Mouse (Mus musculus) kidney, postnatal 10 days (tissue): Measurements from ENCODE around the gene Pard3b.

ENCODE experiments used
- DNase-seq: peaks from one replicate; pipeline ENCODE4 v3.0.0; 2021; ENCODE audit warnings: mixed read lengths

Pard3b gene

DNA sequence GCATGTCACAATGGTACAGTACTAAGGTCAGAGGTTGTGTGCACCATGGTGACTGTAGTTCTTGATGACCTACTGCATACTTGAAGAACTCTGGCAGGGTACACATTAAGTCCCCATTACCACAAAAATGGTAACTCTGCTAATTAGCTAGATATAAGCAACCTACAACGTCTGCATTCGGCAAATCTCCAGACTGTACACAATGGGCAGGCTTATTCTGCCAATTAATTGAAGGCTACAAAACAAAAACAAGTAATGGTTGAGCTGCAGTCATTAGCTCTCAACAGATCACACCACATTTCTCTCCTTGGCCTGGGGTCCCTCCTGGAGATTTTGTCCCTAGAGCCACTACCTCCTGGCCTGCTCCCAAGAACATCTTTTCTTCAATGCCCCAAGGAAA, 772.7 kb downstream of the Pard3b start:
- no peak for DNase-seq

DNA sequence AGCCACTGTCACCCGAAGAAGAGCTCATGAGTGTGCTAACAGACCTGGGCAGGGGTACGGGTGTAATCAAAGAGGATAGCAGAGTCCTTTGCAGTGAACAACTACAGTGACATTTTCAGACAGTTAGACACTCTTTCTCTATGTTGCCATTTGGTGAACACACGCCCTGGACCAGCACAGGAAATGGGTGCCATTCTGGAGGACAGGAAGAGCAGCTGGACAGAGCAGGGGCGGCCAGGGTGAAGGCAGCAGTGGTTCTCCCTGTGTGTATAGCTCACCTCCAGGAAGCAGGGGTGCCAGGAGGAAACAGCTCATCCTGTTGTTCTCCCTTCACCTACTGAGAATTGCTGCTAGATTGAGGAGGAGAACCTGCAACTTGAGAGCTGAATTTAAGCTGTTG, 773.4 kb downstream of the Pard3b start:
- DNase-seq, result peak; percentile 18

DNA sequence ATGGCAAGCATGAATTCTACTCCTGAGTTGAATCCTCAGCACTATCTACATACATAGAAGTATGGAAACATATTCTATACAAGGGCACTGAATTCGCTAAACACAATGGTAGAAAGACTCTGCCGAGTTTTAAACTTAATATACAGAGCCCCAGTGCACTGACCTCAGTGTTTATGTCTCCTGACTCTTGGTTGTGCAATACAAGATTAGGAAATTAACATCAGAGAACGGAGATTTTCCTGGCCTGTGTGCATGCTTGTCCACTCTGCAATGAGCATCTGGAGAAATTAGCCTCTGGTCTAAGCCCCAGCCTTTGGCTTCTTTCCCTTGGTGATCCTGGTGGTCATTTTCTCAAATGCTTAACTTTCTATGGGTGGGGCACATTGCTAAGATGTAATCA, 774.4 kb downstream of the Pard3b start:
- no peak for DNase-seq

DNA sequence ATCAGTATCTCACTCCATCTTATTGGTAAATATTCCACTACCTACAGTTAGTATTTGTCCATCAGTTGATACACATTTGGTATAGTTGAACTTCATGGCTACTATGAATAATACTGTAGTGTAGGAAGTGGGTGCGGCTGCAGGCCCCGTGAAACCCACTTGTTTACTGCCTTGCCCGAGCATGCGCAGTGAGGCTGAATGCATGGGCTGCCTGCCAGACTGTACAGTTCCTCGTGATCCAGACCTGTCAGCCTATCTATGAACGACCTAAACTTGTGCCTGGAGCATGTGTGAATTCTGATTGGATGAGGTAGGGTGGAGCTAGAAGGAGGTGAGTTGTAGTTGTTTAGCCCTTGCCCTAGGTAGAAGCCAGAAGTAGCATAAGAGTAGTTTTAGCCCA, 775.9 kb downstream of the Pard3b start:
- DNase-seq, result no peak

DNA sequence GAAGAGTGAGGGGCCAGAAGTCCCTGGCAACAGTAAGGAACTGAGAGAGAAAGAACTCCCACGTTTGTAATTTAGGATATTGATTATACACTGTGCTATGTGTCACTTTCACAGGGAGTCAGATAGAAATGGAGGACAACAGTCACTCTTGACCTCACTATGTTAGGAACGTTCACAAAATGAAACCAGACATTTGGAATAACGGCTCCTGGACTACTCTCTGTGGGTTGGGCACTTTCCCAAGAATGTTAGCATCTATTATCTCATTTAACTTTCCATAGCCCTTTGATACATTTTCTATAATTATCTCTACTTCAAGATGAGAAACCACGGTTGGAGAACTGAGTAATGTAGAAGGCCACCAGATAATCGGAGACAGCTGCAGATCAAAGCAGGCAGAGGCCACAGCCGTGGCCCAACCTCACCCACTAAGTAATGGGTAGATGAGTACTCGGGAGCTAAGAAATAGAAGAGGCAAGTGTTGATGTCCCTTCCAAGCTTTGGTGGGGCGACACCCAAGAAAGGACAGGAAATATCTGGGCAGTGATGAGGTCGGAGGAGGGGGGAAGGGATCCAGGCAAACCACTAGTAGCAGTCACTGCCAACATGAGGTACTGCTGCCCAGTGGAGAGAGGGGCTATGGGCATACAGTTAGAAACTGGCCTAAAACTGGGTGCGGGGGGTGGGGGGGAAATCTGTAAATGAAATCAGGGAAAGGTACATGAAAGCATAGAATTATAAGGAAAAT, 778.2 kb downstream of the Pard3b start:
- DNase-seq, result no peak

DNA sequence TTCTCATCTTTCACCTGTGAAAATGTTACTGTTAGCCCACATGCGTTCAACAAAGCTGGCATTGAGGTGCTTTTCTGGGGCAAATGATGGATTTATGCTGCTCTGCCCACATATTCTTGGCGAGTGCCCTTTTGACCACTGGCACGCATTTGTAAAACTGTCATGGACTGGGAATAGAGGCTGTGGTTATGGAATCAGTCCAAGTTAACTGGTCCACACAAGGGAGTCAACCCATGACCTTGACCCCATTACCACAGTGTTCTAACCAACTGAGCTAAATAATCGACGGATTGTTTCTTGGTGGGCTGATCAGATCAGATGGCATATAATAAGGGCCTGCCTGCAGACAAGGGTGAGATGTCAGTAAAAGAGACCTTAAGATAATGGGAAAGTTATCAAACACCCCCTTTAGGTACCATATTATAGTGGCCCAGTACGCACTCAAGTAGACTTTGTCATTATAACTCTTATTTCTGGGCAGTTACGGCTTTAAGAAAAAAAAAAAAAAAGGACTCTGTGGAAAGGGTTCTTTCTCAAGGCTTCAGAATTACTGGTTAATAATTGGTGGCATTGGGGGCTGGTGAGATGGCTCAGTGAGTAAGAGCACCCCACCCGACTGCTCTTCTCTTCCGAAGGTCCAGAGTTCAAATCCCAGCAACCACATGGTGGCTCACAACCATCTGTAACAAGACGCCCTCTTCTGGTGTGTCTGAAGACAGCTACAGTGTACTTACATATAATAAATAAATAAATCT, 784.4 kb downstream of the Pard3b start:
- no peak for DNase-seq

DNA sequence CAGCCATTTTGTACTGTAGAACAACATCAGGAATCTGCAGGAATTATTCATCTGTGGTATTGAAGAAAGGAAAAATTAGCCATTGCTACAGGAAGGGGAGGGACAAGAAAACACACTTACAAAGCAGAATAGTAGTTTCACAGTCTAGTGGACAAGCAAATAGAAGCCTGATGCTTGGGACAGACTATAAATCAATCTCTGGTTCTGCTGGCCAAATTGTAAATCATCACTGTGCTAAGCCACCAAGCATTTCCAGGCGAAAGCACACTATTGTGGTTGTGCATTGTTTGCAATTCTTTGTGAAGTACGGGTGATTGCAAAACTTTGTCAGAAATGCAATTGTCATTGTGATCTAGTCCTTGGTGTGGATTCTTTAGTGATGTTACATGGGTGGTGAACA, 786.7 kb downstream of the Pard3b start:
- DNase-seq, result no peak

DNA sequence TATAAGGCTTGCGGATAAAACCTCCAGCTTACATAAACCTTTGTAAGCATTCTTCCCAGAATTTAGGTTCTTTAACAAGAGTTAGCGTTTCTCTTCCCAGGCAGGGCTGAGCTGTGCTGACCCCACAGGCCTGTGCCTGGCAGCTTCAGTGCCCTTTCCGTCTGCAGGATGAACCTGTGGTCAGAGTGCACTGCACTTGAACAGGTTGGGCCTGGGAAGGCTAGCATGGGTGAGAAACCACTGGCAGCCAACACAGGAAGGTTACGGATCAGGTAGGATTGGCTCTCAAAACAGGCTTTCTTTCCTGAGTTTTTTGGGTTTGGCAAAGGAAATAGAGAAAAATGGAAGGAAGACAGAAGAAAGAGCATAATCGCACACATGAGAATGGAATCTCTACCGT, 790.1 kb downstream of the Pard3b start:
- no peak for DNase-seq

DNA sequence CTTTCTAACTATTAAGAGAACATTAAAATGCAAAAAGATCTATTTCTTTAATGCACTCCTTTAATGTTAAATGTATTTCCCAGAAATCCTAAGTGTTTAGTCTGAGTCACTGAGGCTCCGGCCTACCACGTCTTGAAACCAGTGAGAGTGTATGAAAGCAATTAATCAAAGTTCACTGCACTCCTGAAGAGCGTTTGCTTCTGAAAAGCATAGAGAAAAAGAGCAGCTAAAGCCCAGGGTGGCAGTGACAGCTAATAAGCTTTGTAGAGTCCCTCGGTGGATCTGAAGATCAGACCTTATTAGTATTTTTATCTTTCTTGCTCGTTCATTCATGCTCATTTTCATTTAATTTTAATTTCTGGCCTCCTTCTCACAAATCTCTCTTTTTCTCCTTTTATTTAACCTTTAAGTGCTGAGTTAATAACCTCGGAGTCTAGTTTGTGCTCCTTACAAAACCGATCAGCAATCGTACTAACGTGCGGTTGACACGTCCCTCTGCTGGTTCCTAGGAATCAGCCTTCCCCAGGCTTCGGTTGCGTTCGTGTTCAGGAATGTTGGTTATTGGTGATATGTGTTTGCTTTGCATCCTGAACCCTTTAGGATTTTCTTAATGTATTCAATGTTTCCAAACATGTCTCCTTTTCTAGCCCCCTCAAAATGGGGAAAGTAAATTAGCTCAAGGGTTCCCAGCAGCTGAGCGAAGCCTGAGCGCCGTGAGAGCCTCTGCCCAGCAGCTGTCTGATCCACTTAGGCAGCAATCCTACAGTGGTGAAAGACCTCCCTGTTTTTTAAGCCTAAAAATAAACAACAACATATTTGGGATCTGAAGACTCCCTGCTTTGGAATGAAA, 790.9 kb downstream of the Pard3b start:
- no peak for DNase-seq

DNA sequence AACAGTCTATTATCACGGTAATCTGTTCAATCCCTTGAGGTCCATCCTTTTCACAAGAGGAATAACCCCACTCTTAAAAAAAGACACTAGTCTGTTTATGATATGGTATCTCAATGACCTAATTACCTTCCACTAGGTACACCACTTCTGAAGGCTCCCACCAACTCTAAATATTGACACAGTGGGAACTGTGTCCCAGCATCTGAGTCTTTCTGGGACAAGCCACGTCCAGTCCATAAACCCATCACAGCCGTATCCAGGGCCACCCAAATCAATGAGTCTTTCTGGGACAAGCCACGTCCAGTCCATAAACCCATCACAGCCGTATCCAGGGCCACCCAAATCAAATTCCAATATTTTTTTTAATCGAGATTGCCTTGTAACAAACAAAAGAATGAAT, 792.4 kb downstream of the Pard3b start:
- no peak for DNase-seq

DNA sequence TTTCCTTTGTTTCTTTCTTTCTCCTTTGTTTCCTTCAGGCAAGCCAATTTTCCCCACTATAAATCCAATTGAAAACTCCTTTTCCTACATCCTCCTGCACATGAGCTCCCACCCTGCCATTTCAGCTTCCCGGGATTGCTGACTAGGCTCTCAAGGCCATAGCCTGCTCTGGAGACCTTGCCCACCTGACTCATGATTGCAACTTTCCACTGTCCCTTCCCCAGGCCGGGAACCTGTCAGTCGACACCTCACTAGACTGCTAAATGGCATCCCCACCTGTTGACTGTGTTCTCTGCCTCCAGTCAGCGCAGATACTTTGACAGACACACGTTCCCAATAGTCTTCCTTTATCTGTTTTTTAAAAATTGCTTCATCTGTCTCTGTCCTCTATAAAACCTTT, 795.3 kb downstream of the Pard3b start:
- DNase-seq, result no peak

DNA sequence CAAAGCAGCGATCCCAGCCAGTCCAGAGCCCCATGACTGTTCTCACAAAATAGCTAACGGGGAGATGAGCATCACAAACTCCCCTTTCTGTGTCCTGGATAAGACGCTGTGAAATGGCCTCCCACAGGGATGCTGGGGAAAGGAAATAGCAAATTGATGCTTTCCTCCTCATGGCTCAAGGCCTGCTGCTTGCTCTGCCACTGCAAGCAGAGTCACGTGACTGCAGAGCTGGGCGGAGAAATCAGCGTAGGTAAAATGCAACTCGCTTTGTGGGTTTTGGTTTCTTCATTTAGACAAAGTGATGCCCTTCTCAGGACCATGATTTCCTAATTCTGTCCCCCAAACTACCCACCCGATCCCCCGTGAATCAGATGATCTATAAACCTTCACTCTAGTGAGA, 797.2 kb downstream of the Pard3b start:
- DNase-seq, result no peak

DNA sequence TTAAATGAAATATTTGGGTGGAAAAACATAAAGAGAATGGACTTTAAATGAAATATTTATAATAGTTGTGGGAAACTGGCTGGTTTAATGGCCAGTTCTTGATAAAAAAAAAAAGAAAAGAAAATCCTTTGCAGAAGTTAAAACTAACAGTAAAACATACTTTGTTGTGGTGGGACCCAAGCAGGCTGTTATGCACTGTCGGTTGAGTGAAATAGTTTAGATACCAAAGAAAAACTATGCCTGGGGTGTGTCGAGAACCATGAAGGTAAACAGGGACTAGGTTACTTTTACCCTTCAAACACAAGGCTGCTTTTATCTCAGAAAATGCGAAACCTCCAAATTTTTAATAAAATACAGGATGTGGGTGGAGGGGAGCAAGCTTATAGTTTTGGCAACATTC, 797.7 kb downstream of the Pard3b start:
- no peak for DNase-seq

DNA sequence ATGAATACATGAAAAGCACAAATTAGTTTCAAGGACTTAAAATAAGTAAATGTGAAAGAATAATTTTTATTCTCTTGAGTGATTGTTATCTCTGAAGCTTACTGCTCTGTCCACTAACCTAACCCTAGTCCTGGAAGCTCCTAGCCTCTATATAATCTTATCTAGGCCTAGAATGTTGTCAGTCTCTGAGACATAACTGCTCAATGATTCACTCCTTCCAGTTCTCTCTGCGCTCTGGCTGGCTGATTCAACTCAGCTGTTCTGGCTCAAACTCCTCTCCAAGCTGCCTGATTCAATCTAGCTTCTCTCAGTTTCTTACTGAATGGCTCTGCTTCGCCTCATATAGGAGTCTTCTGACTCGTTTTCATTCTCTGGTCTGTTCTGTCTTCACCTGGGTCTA, 798.9 kb downstream of the Pard3b start:
- DNase-seq, result no peak

DNA sequence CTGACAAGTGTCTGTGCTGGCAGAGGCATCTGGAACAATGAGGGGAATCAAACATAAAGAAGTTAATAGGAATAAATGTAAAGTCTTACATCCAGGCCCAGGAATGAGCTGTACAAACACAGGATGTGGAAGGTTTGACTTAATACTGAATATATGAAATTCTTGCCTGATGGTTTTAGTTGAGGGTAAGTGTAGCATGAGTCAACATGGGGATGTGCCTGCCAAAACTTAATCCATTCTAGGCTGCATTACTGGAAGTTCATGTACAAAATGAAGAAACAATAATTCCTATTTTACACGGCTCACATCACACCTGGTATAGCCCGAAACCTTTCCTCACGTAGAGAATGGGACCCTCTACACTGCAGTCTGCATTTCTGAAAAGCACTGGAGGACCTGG, 805.8 kb downstream of the Pard3b start:
- DNase-seq, result no peak

DNA sequence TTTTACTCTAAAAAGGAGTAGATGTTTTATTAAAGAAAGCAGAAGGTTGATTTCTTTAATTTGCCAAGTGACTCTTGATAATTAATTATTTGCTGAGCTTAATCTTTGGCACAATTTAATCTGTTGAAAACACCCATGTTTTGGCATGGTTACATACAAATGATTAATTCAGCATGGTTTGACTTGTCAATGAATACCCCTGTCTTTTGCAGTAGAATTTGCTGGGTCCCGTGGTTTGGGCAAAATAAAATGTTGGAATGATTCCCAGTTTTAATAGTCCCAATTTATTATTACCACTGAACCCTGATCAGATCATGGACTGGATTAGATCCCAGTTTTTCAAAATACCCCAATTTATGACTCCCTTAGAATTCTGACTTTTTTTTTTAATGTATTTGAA, 808.2 kb downstream of the Pard3b start:
- DNase-seq, result no peak

DNA sequence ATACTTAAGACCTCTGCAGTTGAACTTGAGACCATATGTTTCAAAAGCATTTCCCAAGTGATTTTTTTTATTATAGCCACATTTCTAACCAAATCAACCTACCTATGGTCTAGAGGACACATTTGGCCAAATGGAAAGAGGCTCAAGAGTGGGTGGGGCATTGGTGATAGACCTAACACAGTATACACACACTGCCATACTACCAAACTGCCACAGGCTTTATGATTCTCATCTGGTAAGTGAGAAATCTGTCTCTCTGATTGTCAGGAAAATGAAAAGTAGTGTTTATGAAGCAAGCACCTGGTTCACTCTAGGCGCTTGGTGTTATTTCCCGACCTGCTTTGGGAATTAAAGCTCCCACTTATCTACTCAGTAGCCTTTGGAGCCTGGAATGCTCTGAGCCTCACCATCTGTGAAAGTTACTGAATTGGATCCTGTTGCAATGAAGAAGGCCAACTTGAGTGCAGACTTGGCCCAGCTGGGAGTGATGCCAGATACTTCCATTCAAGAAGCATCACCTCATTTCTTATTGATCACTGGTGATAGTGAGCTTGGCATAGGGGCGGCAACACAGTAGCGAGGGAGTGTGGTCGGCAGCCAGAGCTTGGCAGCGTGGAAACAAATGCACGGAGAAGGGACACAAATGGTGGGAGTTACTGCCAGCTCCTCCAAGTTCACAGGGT, 810.7 kb downstream of the Pard3b start:
- DNase-seq, result no peak

DNA sequence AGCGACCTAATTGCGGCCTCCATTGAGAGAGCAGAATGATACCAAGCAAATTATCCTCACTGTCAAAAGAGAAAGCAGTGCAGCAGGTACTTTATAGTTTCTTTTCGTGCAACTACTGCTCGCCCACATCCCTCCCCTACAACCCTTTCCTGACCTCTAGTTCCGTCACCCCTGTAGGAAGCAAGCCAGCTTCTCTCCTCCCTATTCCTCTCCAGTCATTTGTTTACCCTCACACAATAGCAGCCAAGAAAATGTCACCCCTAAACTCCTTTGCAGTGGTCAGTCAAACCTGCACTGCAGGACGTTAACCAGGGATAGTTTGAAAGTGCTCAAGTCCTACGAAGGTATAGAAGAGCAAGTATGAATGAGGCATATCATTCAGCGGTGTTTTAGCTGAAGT, 826.9 kb downstream of the Pard3b start:
- DNase-seq, result no peak

DNA sequence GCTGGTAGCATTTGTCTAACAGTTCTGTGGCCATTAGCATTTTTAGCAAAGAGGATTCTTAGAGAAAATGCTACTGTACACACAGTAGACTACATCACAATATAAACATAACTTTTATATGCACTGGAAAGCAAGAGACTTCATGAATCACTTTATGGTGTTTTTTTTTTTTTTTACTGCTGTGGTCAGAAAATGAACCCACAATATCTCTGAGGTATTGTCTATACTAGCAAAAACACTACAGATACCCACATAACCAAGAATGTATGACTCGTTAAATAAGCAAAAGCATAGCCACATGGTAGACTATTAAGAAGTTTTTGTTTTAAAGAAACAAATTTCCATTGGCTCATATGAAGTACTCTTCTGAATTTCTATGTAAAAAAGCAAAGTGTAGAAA, 827.9 kb downstream of the Pard3b start:
- DNase-seq, result no peak

DNA sequence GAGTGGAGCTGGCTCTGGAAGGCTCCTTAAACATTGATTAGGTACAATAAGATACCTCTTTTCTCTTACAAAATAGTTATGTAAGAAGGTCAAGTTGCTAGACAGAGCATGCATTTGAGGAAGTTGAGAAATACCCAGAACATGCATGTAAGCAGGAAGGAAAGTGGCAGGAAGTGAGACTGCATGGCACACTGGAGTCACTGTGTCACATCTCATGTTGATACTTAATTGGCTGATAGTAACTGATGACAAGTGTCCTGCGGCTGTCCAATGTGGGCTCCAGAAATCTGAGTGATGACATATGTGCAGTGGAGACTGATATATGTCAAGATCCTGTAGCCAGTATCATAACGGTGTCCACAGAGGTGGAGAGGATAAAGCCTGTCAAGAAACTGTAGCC, 844.4 kb downstream of the Pard3b start:
- no peak for DNase-seq

DNA sequence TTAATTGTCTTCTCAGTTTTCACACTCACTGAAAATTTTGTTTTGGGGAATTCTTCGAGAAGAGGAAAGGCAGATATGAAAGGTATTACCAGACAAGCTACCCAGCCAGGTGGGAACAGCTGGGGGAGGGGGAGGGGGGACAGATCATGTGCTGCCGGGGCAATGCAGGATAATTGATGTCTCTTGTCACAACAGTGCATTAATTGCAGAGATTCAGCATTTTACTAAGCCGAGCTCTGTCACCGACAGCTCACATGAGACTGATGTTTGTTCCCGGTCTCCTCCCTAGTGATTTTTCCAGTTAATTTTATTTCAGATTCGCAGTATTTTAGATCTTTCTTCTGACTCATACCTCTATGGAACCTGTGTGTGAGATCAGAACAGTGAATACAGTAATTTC, 850.2 kb downstream of the Pard3b start:
- no peak for DNase-seq

DNA sequence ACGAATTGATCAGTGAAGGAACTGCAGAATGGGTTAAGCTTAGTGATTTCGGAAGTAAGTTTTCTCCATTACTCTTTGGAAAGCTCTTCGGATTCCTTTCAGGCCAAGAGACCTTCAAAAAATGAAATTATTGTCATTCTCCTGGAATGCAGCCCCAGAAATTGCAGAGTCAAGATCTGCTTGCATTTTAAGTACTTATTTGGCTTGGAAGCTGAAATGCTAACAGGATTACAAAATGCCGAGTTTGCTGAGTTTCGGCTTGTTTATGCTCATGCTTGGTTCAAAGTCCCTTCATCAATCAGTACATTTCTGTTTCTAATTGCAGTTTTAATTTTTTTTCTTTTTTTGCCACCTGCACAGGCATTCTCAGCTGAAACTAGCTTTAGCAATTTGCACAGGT, 860.5 kb downstream of the Pard3b start:
- DNase-seq, result no peak

DNA sequence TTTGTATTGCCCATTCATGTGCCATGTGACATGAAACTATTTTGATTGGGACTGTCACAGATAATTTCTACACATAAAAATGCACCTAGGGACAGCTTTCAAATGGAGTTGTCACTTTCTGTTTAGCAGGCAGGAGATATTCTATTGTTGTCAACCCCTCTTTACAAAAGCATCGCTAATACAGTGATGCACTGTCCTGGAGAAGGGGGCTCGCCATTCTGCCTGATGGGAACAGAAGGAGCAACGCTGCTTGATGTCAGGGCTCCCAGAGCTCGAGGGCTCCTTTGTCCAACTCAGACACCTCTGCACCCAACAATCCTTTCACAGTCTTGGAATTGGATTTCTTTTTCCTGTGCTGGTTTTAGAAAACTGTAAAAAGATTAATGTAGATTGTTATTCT, 871.9 kb downstream of the Pard3b start:
- no peak for DNase-seq
